Mouse (Mus musculus) lung, postnatal 36 days (tissue): ENCODE measurements at regions not wholly inside any gene's neighbourhood (a gene's known extent, or its start where the extent isn't known, plus 50 kb on each side); places are given as distances from the start of the nearest gene placed in this dataset.

Source experiments
- DNase-seq: peaks from one replicate; pipeline ENCODE4 v3.0.0; 2022; ENCODE audit warnings: mixed read lengths

GRCm38 (mm10) chr10:95622879-95623517 lies 50.3 kb downstream of the Anapc15-ps start:
- DNase-seq: peak; percentile 11

GRCm38 (mm10) chr10:95620796-95621195 lies 52.5 kb downstream of the Anapc15-ps start:
- no peak for DNase-seq

GRCm38 (mm10) chr10:95619601-95620000 lies 53.6 kb downstream of the Anapc15-ps start:
- no peak for DNase-seq

- no peak for DNase-seq
These were observed 54.6 kb upstream of the Nudt4 start for GRCm38 (mm10) chr10:95618451-95619079.

GRCm38 (mm10) chr10:95616821-95617220 lies 52.9 kb upstream of the Nudt4 start:
- peak; percentile 13 for DNase-seq

- no peak for DNase-seq
These were observed 52.1 kb upstream of the Nudt4 start for GRCm38 (mm10) chr10:95615849-95616650.
